Mouse (Mus musculus) olfactory bulb, adult 2 months (tissue): ENCODE results near the gene Slc7a8.

ENCODE experiments used
- CTCF ChIP-seq: fragments of 200-500 bp; IDR thresholded peaks from 2 replicates; pipeline ENCODE4 v1.5.1; 2012; ENCODE audit warnings: low read depth, mild to moderate bottlenecking, low read length, moderate library complexity; ENCODE audit not compliant: insufficient read depth
- POLR2A ChIP-seq: fragments of 200-500 bp; IDR thresholded peaks from 2 replicates; pipeline ENCODE4 v1.6.1; 2012; ENCODE audit warnings: mild to moderate bottlenecking, low read depth, low read length, moderate library complexity; ENCODE audit not compliant: insufficient read depth

DNA sequence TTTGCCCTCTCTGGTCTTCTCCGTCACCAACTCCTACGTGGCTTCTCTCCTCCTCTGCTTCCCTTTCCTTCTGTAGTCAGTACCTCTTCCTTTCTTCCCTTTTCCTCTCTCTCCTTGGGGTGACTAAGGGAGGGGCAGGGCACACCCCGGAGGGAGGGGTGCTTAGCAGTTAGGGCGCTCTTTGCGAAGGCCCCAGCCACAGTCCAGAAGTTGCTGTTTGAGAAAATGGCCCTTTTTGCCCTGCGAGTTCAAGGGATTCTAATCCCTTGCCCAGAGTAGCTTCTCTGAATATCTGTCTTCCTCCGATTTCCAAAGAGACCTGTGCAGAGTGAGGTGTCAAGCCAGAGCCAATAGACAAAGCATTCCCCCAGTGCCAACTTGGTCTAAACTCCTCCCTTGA, 69.7 kb downstream of the Slc7a8 start, which contains the start of gene Cebpe:
- TF ChIP-seq POLR2A (no peak), CTCF (no peak)
